Mouse (Mus musculus) inflammation-experienced regulatory T-cells, adult 6 months (primary cell): Measurements from ENCODE around the gene Unc13d. TPM values are rescaled to one million over a fixed set of nuclear protein-coding genes. Genes with fewer than 3 reads are reported as not detected.
"Not testable (repeated sequence)": the region's sequence is repeated elsewhere in the genome, so short reads cannot be mapped to it uniquely, and the experiment has no call there.

ENCODE experiments used
- ATAC-seq: one replicate; pipeline ENCODE4 v1.8.0; 2017
- polyA plus RNA-seq, 3 experiments: library from polyadenylated mRNA; unstranded; fragments of 100-300 nt; shearing (Covaris generic); gene quantifications; one replicate each; pipeline ENCODE4 v1.2.1; 2017

Gene Unc13d
- polyA plus RNA-seq = 100 to 1,000 TPM in 1 of 3 experiments, 10 to 100 TPM in 2; 80.1 to 128 (median 81.9) TPM

DNA sequence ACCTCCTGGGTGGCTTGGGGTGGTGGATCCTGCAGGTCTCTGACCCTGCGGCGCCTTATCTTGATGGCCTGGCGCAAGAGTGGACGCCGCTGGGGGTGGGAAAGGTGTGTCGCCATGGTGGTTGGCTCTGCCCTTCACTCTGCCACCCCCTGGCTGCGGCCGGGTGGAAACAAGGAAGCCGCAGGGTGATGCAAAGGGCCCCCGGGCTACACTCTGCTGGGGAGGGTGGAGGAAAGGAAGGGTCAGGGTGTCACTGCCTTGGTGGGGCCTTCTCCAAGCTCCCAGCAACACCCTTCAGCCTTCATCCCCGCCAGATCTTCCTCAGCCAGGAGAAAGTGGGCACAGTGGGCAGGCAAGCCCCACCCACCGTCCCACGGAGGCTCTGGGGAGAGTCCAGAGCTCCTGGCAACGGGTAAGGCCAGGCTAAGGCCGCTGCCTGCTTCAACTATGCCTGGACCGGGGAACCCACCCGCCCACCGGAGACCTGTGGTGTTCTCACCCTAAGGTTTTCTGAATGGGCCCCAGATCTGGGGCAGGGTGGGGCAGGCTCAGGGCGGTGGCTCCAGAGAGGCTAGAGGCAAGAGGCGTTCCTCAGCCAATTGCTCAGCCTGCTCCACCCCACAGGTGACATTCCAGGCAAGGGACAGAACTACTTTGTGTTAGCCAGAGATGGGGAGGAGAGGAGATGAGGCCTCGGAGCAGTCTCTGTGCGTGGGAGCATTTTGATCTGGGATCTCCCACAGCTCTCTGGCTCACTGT is at the start of gene Unc13d:
Gene Unc13d (minus strand): TSS at position 516 of the 759 bp plus-strand sequence.
- peak; percentile 49 for ATAC-seq

GRCm38 (mm10) chr11:116126261-116126660 is 48.5 kb upstream of the Unc13d start:
- ATAC-seq = no peak

GRCm38 (mm10) chr11:116121731-116122245 is 44.0 kb upstream of the Unc13d start:
- ATAC-seq = not testable (repeated sequence)

DNA sequence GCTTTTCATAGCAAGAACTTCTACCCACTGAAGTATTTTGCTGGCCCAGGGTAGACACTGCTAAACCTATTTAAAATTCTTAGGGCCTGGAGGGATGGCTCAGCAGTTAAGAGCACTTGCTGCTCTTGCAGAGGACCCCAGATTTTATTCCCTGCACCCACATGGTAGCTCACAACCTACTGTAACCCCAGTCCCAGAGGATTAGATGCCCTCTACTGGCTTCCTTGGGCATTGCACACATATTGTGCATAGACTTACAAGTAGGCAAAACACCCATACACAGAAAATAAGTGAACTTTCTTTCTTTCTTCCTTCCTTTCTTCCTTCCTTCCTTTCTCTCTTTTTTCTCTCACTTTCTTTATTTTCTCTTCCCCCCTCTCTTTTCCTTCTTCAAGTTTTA is 40.1 kb upstream of the Unc13d start:
- no peak for ATAC-seq

DNA sequence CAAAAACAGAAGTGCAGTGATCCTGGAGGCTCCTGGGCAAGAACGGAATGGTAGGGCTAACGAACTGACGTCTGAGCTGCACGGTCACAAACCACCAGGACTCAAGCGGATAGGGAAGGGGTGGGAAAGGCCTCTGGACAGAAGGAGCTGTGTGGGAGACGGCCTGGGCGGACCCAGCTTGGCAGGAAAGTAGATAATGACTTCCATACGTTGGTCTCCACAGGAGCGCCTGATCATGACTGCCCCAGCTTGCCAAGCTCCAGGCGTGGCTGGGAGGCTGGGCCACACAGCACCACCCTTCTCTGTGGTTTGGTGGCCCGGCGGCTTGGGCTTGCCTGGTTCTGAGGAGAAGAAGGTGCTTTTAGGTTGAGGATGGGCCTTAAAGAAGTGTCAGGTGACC is 39.5 kb upstream of the Unc13d start:
- ATAC-seq = no peak

GRCm38 (mm10) chr11:116111611-116112203 is 33.9 kb upstream of the Unc13d start:
- no peak for ATAC-seq

- ATAC-seq = no peak
Observed at GRCm38 (mm10) chr11:116111067-116111466, 33.3 kb upstream of the Unc13d start.

- no peak for ATAC-seq
Observed at GRCm38 (mm10) chr11:116110540-116110939, 32.8 kb upstream of the Unc13d start.

GRCm38 (mm10) chr11:116110131-116110530 is 32.4 kb upstream of the Unc13d start:
- no peak for ATAC-seq

- ATAC-seq = no peak
Observed at GRCm38 (mm10) chr11:116109441-116110081, 31.8 kb upstream of the Unc13d start.

DNA sequence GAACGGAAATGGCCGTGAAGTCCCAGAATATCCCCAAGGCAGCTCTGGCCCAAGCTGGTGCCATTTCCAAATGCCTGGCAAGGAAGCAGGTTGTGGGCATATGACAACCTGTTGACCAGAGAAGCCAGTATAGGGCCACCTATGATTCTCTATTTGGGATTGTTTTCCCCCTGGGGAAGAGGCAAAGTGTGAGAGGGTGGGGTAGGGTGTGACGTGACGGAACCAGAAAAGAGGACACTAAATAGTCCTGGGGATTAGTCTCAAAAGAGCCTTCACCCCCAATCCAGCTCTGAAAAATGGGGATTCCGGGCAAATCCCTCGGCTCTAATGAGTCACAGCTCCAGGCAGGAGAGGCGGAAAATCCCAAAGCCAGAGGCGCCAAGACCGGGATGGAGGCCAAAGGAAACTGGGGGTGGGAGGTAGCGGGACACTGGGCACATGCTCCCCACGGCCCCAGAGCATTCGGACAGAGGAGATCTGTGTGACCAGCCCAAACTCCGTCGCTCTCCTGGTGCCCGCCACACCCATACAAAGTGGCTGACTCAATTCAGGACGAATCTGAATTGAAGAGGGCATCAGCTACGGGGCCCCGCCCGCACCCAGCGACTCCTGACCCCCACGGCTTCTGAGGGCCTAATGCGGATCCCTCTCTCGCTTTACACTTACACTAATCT is 30.8 kb upstream of the Unc13d start:
- no peak for ATAC-seq

DNA sequence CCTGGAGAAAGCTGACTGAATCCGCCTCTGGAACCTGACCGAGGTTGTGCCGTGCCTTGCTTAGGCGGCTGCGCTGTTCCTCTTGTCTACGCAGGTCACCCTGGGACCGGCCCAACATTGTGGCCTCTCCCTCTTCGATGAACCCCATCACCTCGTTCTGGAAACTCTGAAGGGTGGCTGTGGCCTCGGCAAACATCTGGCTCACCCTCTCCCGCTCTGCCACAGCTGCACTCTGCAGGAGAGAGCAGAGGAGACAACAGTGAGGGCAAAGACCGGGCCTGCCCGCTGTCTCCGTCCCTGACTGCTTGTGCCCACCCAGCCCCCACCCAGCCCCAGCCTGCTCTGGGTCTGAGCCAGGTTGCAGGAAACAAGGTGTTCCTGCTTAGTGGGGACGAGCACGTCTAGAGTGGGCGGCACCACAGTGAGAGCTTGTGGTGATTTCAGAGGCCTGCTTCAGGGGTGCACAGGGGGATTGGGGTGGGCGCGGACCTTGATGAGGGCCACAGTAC is 30.1 kb upstream of the Unc13d start:
- no peak for ATAC-seq

- no peak for ATAC-seq
Observed at GRCm38 (mm10) chr11:116106963-116107776, 29.4 kb upstream of the Unc13d start.

- ATAC-seq = no peak
Observed at GRCm38 (mm10) chr11:116106154-116106962, 28.6 kb upstream of the Unc13d start.

DNA sequence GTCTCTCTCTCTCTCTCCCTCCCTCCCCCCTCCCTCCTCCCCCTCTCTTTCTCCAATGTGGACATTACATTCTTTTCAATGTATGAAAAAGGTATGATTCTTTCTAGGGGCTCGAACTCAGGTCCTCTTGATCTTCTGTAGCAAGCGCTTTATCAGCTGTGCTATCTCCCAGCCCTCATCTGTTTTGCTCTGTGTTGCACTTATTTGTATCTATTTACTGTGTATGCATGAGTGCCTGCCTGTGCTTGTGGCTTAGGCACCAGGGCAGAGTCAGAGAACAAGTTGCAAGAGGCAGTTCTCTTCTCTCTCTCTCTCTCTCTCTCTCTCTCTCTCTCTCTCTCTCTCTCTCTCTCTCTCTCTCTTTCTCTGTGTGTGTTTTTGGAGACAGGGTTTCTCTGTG is 27.3 kb upstream of the Unc13d start:
- ATAC-seq = no peak

- no peak for ATAC-seq
Observed at GRCm38 (mm10) chr11:116104006-116104646, 26.4 kb upstream of the Unc13d start.

DNA sequence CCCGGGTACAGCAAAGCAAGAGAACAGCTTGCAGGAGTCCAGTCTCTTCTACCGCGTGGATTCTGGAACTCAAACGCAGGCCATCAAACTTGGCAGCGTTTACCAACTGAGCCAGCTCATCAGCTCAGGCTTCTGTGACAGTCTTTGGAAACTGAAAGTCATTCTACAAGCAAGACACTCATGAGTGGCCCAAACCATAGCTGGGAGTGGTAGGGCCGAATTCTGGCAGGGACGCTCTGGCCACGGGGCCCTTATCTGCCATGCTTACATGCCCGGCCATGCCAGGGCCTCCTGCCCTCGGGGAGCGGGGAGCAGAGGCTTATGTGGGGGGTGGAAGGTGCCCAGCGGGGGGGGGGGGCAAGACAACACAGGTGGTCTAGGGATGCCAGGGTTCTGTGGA is 25.8 kb upstream of the Unc13d start:
- no peak for ATAC-seq

DNA sequence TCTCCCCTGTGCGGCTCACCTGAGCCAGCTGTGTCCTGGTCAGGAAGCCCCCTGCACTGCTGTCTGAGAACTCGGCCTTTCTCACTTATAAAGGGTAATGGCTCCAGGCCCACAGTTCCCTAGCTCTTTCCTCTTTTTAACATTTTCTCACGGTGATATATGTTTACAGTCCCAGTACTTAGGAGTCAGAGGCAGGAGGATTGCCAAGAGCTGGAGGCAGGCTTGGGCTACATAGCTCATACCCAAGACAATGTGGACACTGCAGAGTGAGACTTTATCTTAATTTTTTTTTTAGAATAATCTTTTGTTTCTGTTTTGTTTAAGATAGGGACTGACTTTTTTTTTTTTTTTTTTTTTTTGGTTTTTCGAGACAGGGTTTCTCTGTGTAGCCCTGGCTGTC is 24.7 kb upstream of the Unc13d start:
- ATAC-seq = no peak

DNA sequence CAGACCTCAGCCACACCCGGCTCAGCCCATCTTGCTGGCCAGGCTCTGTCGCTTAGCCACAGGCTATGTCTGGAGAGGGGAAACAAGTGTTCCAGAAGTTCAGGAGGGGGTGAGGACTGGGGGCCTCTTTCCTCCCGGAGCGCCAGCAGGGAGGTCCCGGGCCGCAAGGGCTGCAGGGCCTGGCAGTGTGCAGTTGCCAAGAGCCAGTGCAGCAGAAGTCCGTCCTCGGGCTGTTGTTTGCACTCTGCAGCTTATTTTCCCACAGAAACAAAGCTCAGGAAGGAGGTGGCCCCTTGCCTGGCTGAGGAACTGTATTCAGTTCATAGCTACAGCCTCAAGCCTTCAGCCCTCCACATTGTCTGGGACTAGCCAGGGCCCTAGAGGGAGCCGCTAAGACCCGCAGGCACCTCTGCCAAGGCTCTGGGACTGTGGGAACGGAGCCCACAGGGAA is 24.2 kb upstream of the Unc13d start:
- ATAC-seq = no peak

GRCm38 (mm10) chr11:116100839-116101238 is 23.1 kb upstream of the Unc13d start:
- no peak for ATAC-seq
